Mouse (Mus musculus) small intestine, adult 2 months (tissue): ENCODE measurements around the gene Maml3.

Source experiments
- CTCF ChIP-seq: fragments of 200-500 bp; IDR thresholded peaks from 2 replicates; pipeline ENCODE4 v1.5.1; 2012; ENCODE audit warnings: low read depth, mild to moderate bottlenecking, control low read depth, inconsistent platforms, low read length, moderate library complexity, mixed read lengths; ENCODE audit not compliant: insufficient replicate concordance, insufficient read length; ENCODE audit errors: extremely low read depth
- POLR2A ChIP-seq: fragments of 200-500 bp; IDR thresholded peaks from 2 replicates; pipeline ENCODE4 v1.6.1; 2012; ENCODE audit warnings: low read depth, mild to moderate bottlenecking, control low read depth, inconsistent platforms, low read length, moderate library complexity

- TF ChIP-seq CTCF (no peak), POLR2A (no peak)
These were observed 222.9 kb downstream of the Maml3 start for GRCm38 (mm10) chr3:51881981-51882380.
